Mouse (Mus musculus) liver, postnatal 0 days (tissue): ENCODE results near the gene Tex101.
"Not testable (repeated sequence)": the region's sequence is repeated elsewhere in the genome, so short reads cannot be mapped to it uniquely, and the experiment has no call there.

Experiments used
- CTCF ChIP-seq: sonication (generic); IDR thresholded peaks from 2 replicates; pipeline ENCODE4 v1.5.1; 2016; ENCODE audit warnings: antibody characterized with exemption, low read depth
- EP300 ChIP-seq: IDR thresholded peaks from 2 replicates; pipeline ENCODE4 v1.6.1; 2016; ENCODE audit warnings: antibody characterized with exemption, low read depth, mild to moderate bottlenecking

GRCm38 (mm10) chr7:24687519-24687918 is 11.0 kb upstream of the Tex101 start:
- TF ChIP-seq CTCF, EP300: not testable (repeated sequence)
